Mouse (Mus musculus) layer of hippocampus, adult 18-20 months (tissue): Measurements from ENCODE around the gene Fundc1. TPM values are rescaled to one million over a fixed set of nuclear protein-coding genes. Genes with fewer than 3 reads are reported as not detected.
"Not testable (repeated sequence)": the region's sequence is repeated elsewhere in the genome, so short reads cannot be mapped to it uniquely, and the experiment has no call there.

ENCODE experiments used
- DNase-seq, 2 experiments: peaks; one replicate each; pipeline ENCODE4 v3.0.0; 2022; ENCODE audit warnings: low spot score in 2 of 2
- long read RNA-seq: library from polyadenylated mRNA; stranded (forward); transcript quantifications from one replicate; pipeline ENCODE4 v2.0.0, GENCODE M21; 2021
- total RNA-seq, 2 experiments: library from RNA; stranded (reverse); gene quantifications; 2 replicates each; pipeline ENCODE4 v1.2.3; 2021

Gene Fundc1
- total RNA-seq = 10 to 100 TPM; 48.8 to 56.9 TPM
- long read RNA-seq, transcript Fundc1-201 (5 exons, 1,983 nt) = major isoform, 65 of 76 reads
- long read RNA-seq, partial matches to known transcripts = 0 of 76 reads
- long read RNA-seq, other reads (novel, unspliced or antisense) = 4 of 76 reads

DNA sequence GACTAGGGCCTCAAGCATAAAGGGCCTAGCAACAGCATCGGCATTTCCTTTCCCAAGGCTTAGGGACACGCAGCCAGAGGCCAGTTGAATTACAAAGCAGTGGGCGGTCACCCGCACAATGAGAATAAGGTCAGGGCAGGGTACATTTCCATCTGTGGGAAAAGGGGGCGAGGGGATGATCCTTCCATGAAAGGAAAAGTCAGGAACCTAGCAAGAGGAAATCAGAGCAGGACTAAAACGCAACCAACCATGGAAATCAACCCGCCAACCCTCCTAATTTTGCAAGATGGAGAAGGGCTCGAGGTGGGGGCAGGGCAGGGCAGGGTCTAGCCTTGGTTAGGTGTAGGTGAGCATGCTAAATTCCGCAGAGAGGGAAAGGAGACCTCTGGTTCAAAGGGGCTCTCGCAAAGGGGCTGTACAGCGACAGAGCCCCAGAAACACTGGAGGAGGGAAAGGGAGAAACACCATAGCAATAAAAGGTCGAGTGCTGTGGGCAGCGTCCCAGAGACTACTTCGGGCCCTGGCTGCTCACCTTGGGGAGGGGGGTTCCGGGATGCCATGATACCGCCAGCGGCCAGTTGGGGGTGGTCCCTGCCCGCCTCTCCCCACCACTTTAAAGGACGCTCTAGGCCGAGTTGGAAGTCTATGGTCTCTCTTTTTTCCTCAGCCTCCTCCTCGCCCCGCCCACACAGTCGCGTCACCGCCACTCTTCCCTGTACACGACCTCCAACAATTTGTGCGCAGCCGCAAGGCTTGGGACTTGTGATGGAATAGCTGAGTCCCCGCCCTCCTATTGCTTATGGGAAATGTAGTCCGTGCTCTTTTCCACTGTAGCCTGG, at the start of gene Fundc1:
Fundc1 (minus strand) TSS at position 705 of the 839 bp plus-strand sequence.
- peak; percentile 89 to 94 for DNase-seq

DNA sequence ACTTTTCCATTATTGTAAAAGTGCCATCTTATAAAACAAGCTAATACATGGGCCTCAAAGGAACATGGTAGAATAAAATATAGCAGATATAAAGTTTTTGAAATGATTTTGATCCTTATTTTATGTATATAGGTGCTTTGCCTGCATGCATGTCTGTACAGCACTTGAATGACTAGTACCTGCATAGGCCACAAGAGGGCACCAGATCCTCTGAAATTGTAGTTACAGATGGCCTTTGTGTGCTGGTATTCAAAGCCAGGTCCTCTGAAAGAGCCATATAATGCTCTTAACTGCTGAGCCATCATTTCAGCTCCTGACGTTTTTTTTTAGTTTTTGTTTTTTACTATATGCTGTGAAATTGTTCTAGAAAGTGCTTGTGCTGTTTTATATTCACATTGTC, 39.1 kb upstream of the Fundc1 start:
- DNase-seq = no peak

DNA sequence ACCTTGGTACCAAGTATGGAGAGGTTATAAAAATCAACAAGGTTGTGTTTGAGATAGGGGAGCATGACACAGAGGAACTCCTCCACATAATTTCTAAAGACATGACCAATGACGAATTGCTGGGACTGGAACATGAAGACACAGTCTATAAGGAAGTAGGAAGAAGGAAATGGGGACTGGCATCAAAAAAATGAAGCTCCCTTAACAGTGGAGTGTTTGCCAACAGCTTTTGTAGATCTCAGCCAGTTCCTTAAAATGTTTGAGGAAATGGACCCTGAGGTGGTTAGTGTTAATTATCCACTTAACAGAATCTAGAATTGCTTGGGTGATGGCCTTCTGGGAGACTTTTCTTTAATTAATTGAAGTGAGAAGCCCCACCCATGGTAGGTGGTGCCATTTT, 36.6 kb upstream of the Fundc1 start:
- no peak for DNase-seq

DNA sequence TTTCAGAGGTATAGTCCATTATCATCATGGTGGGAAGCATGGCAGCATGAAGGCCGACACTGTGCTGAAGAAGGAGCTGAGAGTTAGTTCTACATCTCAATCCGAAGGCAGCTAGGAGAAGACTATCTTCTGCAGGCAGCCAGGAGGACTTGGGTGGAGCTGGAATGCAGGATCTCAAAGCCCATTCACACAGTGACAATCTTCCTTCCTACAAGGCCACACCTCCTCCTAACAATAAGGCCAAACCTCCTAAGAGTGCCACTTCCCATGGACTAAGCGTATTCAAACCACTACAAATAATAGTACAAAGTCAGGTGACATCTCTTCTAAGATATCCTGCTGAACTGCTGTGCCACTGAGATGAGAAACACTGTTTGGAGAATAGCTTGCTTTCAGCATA, 35.5 kb upstream of the Fundc1 start:
- no peak for DNase-seq

DNA sequence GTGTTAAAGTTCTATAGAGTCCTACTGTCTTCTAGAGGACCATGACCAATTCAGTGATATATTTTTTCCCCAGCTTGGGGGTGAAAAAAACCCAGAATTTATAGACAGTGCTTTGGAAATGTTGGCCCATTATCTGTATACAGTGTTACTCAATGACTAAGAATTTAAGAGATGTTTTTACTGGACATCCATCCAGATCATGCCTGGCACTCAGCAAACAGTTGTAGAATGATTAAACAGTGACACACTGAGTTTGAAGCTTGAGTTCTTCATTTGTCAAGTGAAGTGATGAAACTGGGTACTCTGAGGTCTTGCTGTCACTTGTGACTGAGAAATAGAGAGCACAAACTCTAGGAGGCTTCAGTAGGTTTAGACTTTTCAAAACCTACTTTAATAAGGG, 21.2 kb upstream of the Fundc1 start:
- no peak for DNase-seq

GRCm38 (mm10) chrX:17590745-17591144, 18.6 kb upstream of the Fundc1 start:
- peak in 1 of 2 experiments; percentile 66 for DNase-seq

GRCm38 (mm10) chrX:17571271-17571620, 879 bp downstream of the Fundc1 start:
- no peak for DNase-seq

GRCm38 (mm10) chrX:17568670-17569069, 3.5 kb downstream of the Fundc1 start:
- no peak for DNase-seq

- DNase-seq = no peak
Observed at GRCm38 (mm10) chrX:17565743-17566142, 6.4 kb downstream of the Fundc1 start.

- no peak for DNase-seq
Observed at GRCm38 (mm10) chrX:17564732-17565131, 7.4 kb downstream of the Fundc1 start.

DNA sequence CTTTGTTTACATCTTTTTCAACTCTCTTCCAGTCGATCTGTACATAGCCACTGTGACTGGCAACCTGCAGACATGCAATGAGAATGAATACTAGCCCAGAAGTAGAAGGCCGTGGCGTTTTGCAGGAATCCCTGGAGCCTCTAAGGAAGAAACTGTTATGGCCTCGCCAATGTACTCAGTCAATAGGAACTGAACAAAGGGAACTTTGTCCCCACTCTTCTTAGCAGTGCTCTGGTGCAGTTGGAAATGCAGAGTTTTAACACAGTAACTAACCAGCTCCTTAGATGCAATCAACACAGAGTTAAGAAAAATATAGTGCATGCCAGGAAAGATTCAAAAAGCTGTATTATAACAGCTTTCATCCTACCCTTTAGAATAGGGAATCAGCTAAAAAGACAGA, 13.4 kb downstream of the Fundc1 start:
- DNase-seq = no peak

- DNase-seq = no peak
Observed at GRCm38 (mm10) chrX:17554488-17554887, 17.6 kb downstream of the Fundc1 start.

DNA sequence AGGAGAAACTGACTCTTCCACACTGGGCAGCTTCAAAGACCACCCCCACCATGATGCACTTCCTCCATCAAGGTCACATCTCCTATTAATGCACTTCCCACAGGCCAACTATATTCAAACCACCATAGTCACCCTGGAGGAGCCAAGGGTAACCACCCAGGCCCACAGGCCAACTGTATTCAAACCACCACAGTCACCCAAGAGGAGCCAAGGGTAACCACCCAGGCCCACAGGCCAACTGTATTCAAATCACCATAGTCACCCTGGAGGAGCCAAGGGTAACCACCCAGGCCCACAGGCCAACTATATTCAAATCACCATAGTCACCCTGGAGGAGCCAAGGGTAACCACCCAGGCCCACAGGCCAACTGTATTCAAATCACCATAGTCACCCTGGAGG, 20.5 kb downstream of the Fundc1 start:
- DNase-seq = not testable (repeated sequence)

GRCm38 (mm10) chrX:17547143-17547806, 24.9 kb downstream of the Fundc1 start:
- DNase-seq = peak in 1 of 2 experiments; percentile 37

DNA sequence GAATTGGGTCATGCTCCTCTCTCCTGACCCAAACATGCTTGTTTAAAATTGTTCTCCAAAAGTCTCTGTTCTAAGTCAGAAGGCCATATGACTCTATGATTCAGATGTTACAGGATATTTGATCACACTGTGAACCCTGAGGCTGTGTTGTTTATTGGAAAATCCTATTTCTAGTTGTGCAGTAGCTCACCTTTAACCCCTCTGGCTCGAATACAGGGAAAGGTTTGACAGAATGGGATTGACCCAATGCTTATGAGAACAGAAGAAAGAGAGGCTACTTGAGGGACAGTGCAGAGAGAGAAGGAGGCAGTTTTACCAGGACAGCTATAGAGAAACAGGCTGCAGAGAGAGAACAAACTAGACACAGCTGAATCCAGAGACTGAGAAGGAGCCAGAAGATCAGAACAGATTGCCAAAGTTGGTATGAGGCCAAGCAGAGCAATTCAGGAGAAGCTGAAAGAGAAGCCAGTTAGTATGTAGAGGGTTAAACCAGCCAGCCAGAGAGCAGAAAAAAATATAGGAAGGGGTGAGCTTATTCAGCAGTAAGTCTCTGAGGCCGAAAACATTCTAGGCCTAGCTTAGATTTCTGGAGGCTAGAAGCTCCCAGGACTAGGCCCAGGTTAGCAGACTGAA, 27.1 kb downstream of the Fundc1 start:
- DNase-seq = peak in 1 of 2 experiments; percentile 30

DNA sequence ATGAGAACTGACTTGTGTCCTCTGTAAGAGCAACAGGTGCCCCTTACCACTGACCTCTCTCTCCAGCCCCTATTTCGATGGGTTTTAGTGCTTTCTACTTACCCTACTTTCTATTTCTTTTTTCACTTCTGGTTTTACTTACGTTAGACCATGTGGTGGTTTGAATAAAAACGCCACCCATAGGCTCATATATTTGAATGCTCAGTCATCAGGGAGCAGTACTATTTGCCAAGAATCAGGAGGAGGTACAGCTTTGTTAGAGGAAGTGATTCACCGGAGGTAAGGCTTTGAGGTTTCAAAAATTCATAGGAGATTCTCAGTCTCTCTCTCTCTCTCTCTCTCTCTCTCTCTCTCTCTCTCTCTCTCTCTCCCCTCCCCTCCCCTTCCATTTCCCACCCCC, 34.4 kb downstream of the Fundc1 start:
- DNase-seq = no peak

- DNase-seq = no peak
Observed at GRCm38 (mm10) chrX:17527008-17527407, 45.1 kb downstream of the Fundc1 start.

- no peak for DNase-seq
Observed at GRCm38 (mm10) chrX:17521221-17521716, 50.9 kb downstream of the Fundc1 start.

GRCm38 (mm10) chrX:17520086-17520485, 52.0 kb downstream of the Fundc1 start:
- no peak for DNase-seq

DNA sequence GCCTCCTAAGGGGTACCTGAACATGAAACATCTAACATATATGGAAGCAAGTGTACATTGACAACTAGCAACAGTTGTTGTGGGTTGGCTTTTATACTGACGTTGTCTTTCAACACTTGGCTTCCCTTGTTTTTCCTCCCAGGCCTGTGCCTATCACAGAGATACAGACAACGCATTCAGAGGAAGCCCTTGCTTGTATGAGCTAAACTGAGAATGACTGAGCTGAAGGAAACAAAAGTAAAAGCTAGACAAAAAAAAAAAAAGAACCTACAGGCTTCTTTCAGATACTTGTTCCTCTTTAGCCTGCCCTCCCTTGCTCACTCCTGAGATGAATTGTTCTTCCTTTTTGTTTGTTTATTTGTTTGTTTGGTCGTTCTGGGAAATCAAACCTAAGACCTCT, 58.1 kb downstream of the Fundc1 start:
- no peak for DNase-seq

GRCm38 (mm10) chrX:17512021-17512602, 60.0 kb downstream of the Fundc1 start:
- DNase-seq = no peak
